Comparison of ENCODE assay signal across 15 mouse cellular contexts in genomic region chr3:85212751-85213350, GRCm38 (mm10).
DNase-seq lines count a peak whose midpoint lies in the region; ATAC-seq and TF ChIP-seq lines count a peak whose summit lies in the region.
"Had no signal": no experiment of that assay in that cellular context is flagged by ENCODE, and none has a peak within 500 bp of the region (broad histone marks: within the 10 kb centered on the region; RNA-seq: fewer than 3 reads in every experiment).

No protein-coding gene starts in this region.

- no peaks in the 10 kb centered on the region for H3K36me3 ChIP-seq in forebrain, postnatal 0 days (ENCODE audit: insufficient read depth)
- H3K36me3 ChIP-seq in forebrain, embryonic 10.5 days (replicated peaks) = no peaks in the 10 kb centered on the region
- H3K36me3 ChIP-seq in lung, embryonic 14.5 days (ENCODE audit: insufficient read depth) = no peaks in the 10 kb centered on the region
- H3K36me3 ChIP-seq in heart, embryonic 13.5 days = no peaks in the 10 kb centered on the region
- H3K36me3 ChIP-seq: limb, embryonic 13.5 days; midbrain, embryonic 12.5 days had no signal

- H3K9me3 ChIP-seq in forebrain, postnatal 0 days (ENCODE audit: low read length) = no peaks in the 10 kb centered on the region
- no peaks in the 10 kb centered on the region for H3K9me3 ChIP-seq in forebrain, embryonic 10.5 days
- no peaks in the 10 kb centered on the region for H3K9me3 ChIP-seq in lung, embryonic 14.5 days (ENCODE audit: low read depth, low read length)
- no peaks in the 10 kb centered on the region for H3K9me3 ChIP-seq in heart, embryonic 13.5 days
- H3K9me3 ChIP-seq: limb, embryonic 13.5 days; midbrain, embryonic 12.5 days had no signal

- 61% methylated on average over 9 of the region's 9 CpGs for WGBS in forebrain, postnatal 0 days
- WGBS in forebrain, embryonic 10.5 days = 90% methylated on average over 9 of the region's 9 CpGs
- WGBS in lung, embryonic 14.5 days = 44% methylated on average over 9 of the region's 9 CpGs
- WGBS in heart, embryonic 13.5 days = 39% methylated on average over 9 of the region's 9 CpGs

- H3K27ac ChIP-seq in forebrain, postnatal 0 days (ENCODE audit: low read depth, low read length) = 0 out of 2 replicates have a peak overlapping the region, but pooled peaks have one; percentile 40
- H3K27ac ChIP-seq in forebrain, embryonic 10.5 days = no peak overlapping the region
- no peak overlapping the region for H3K27ac ChIP-seq in lung, embryonic 14.5 days (ENCODE audit: low read depth)
- peak overlapping the region; percentile 67 for H3K27ac ChIP-seq in heart, embryonic 13.5 days (replicated peaks)
- H3K27ac ChIP-seq: hindbrain, embryonic 14.5 days; limb, embryonic 13.5 days; liver, embryonic 14.5 days; midbrain, embryonic 12.5 days had no signal

- no peaks in the 10 kb centered on the region for H3K27me3 ChIP-seq in forebrain, postnatal 0 days (ENCODE audit: insufficient read depth, low read length)
- no peaks in the 10 kb centered on the region for H3K27me3 ChIP-seq in forebrain, embryonic 10.5 days (ENCODE audit: poor library complexity, severe bottlenecking)
- H3K27me3 ChIP-seq in lung, embryonic 14.5 days (ENCODE audit: insufficient read depth, low read length) = no peaks in the 10 kb centered on the region
- H3K27me3 ChIP-seq in heart, embryonic 13.5 days (replicated peaks) = no peaks in the 10 kb centered on the region
- H3K27me3 ChIP-seq: limb, embryonic 13.5 days; midbrain, embryonic 12.5 days had no signal

- H3K9ac ChIP-seq in forebrain, postnatal 0 days = no peak overlapping the region
- H3K9ac ChIP-seq in lung, embryonic 14.5 days = no peak overlapping the region
- peak overlapping the region; percentile 0; the same call in 1 of the 2 replicates for H3K9ac ChIP-seq in heart, embryonic 13.5 days
- H3K9ac ChIP-seq: hindbrain, embryonic 14.5 days; limb, embryonic 13.5 days; liver, embryonic 14.5 days; midbrain, embryonic 12.5 days had no signal

- DNase-seq in forebrain, postnatal 0 days = peak; percentile 37
- no peak for DNase-seq in forebrain, embryonic 10.5 days (ENCODE audit: extremely low spot score, low spot score)
- DNase-seq in lung, embryonic 14.5 days = peak; percentile 26
- DNase-seq in lung, postnatal 14 days = no peak
- DNase-seq: cerebellum, adult 9-10 months; kidney, adult 8-10 months; kidney, postnatal 36 days; layer of hippocampus, adult 9-11 months had no signal

- TF ChIP-seq CTCF in forebrain, postnatal 0 days (IDR thresholded peaks at IDR 0.05; ENCODE audit: low read depth) = no peak
- TF ChIP-seq CTCF in lung, embryonic 14.5 days (IDR thresholded peaks at IDR 0.05; ENCODE audit: low read depth) = no peak

- ATAC-seq in forebrain, postnatal 0 days = no peak
- no peak for ATAC-seq in lung, embryonic 14.5 days (ENCODE audit: insufficient read depth)
- no peak for ATAC-seq in heart, embryonic 13.5 days (ENCODE audit: extremely low read depth, insufficient number of reproducible peaks, low FRiP score, low TSS enrichment)
- ATAC-seq in frontal cortex, adult (ENCODE audit: low TSS enrichment) = no peak
- no peak for ATAC-seq in CD4-positive, CD25-positive, alpha-beta regulatory T cell, adult 4 months

- H3K4me2 ChIP-seq in forebrain, postnatal 0 days (ENCODE audit: low read depth) = no peak overlapping the region
- H3K4me2 ChIP-seq in lung, embryonic 14.5 days = no peak overlapping the region
- no peak overlapping the region for H3K4me2 ChIP-seq in heart, embryonic 13.5 days
- H3K4me2 ChIP-seq: hindbrain, embryonic 14.5 days; limb, embryonic 13.5 days; midbrain, embryonic 12.5 days had no signal

- H3K4me1 ChIP-seq in forebrain, postnatal 0 days (ENCODE audit: insufficient read depth) = no peaks in the 10 kb centered on the region
- H3K4me1 ChIP-seq in forebrain, embryonic 10.5 days = no peaks in the 10 kb centered on the region
- no peaks in the 10 kb centered on the region for H3K4me1 ChIP-seq in lung, embryonic 14.5 days (ENCODE audit: insufficient read depth)
- peaks cover 38% of the 10 kb centered on the region for H3K4me1 ChIP-seq in heart, embryonic 13.5 days
- H3K4me1 ChIP-seq: midbrain, embryonic 12.5 days had no signal

- no peak overlapping the region for H3K4me3 ChIP-seq in forebrain, postnatal 0 days (ENCODE audit: low read depth, low read length)
- H3K4me3 ChIP-seq in forebrain, embryonic 10.5 days = no peak overlapping the region
- no peak overlapping the region for H3K4me3 ChIP-seq in lung, embryonic 14.5 days (ENCODE audit: low read depth, low read length)
- H3K4me3 ChIP-seq in heart, embryonic 13.5 days = no peak overlapping the region
- H3K4me3 ChIP-seq: limb, embryonic 13.5 days; midbrain, embryonic 12.5 days had no signal

Comparison
In these comparisons a context has a peak if more than half of its experiments do, and no peak if none do; other contexts are left out.
1. DNase-seq: peak in forebrain, postnatal 0 days (single experiment) and lung, embryonic 14.5 days (single experiment); none in forebrain, embryonic 10.5 days (single experiment) and lung, postnatal 14 days (single experiment).
2. H3K27ac ChIP-seq: peak in forebrain, postnatal 0 days (single experiment) and heart, embryonic 13.5 days (single experiment); none in forebrain, embryonic 10.5 days (single experiment) and lung, embryonic 14.5 days (single experiment).